10 mouse cellular contexts compared by ENCODE assay signal in genomic region chr19:7070775-7071174, GRCm38 (mm10). TPM values are rescaled to one million over a fixed set of nuclear protein-coding genes. Genes with fewer than 3 reads are reported as not detected.
DNase-seq lines count a peak whose midpoint lies in the region; ATAC-seq and TF ChIP-seq lines count a peak whose summit lies in the region.
"Had no signal": no experiment of that assay in that cellular context is flagged by ENCODE, and none has a peak within 500 bp of the region (broad histone marks: within the 10 kb centered on the region; RNA-seq: fewer than 3 reads in every experiment).

No protein-coding gene starts in this region.

- peak overlapping the region; percentile 16 for H3K9ac ChIP-seq in lung, embryonic 16.5 days (ENCODE audit: low read length)
- H3K9ac ChIP-seq in limb, embryonic 14.5 days (ENCODE audit: low read depth, low read length, severe bottlenecking), result no peak overlapping the region
- peak overlapping the region; percentile 61; the same call in 1 of the 2 replicates for H3K9ac ChIP-seq in stomach, embryonic 16.5 days (ENCODE audit: low read length)

- H3K27me3 ChIP-seq in heart, embryonic 10.5 days (ENCODE audit: insufficient read depth, poor library complexity, severe bottlenecking), result peaks cover 76% of the 10 kb centered on the region
- H3K27me3 ChIP-seq in lung, embryonic 16.5 days (ENCODE audit: control insufficient read depth, insufficient read depth, low read depth, low read length), result no peaks in the 10 kb centered on the region; the same call in 1 of the 2 replicates
- no peaks in the 10 kb centered on the region for H3K27me3 ChIP-seq in limb, embryonic 14.5 days (ENCODE audit: control insufficient read depth, insufficient read depth, low read length)
- H3K27me3 ChIP-seq in stomach, embryonic 16.5 days (ENCODE audit: control insufficient read depth, insufficient read depth, low read length), result 0 out of 2 replicates have a peak, but pooled peaks cover 4% of the 10 kb centered on the region

- intact Hi-C loops in heart, postnatal 36 days (cut with DNase I), result no loop called here

- ATAC-seq in lung, embryonic 16.5 days (ENCODE audit: low read depth), result no peak
- no peak for ATAC-seq in limb, embryonic 14.5 days (ENCODE audit: low FRiP score, low read depth)
- no peak for ATAC-seq in stomach, embryonic 16.5 days (ENCODE audit: insufficient read depth, low FRiP score)
- ATAC-seq in megakaryocyte-erythroid progenitor cell, adult 5-6 weeks (replicated peaks; ENCODE audit: low FRiP score, low TSS enrichment, poor library complexity, severe bottlenecking), result no peak

- no peak for DNase-seq in heart, embryonic 10.5 days (ENCODE audit: low spot score)
- DNase-seq in heart, postnatal 36 days, result no peak
- no peak for DNase-seq in lung, postnatal 36 days
- no peak for DNase-seq in limb, embryonic 14.5 days (ENCODE audit: low spot score)
- no peak for DNase-seq in layer of hippocampus, postnatal 14 days (ENCODE audit: low spot score in 2 of 2)
- DNase-seq: cerebellum, adult 11-12 months had no signal

- peaks cover 73% of the 10 kb centered on the region for H3K4me1 ChIP-seq in heart, embryonic 10.5 days
- peaks cover 30% of the 10 kb centered on the region for H3K4me1 ChIP-seq in lung, embryonic 16.5 days (replicated peaks; ENCODE audit: control insufficient read depth, insufficient read depth, low read length)
- peaks cover 49% of the 10 kb centered on the region for H3K4me1 ChIP-seq in limb, embryonic 14.5 days (ENCODE audit: control insufficient read depth, insufficient read depth, low read length)
- peaks cover 32% of the 10 kb centered on the region for H3K4me1 ChIP-seq in stomach, embryonic 16.5 days (ENCODE audit: control insufficient read depth, insufficient read depth, low read length)

- H3K4me3 ChIP-seq in heart, embryonic 10.5 days, result peak overlapping the region; percentile 48; the same call in 1 of the 2 replicates
- no peak overlapping the region for H3K4me3 ChIP-seq in lung, embryonic 16.5 days (ENCODE audit: low read length)
- 0 out of 2 replicates have a peak overlapping the region, but pooled peaks have one; percentile 10 for H3K4me3 ChIP-seq in limb, embryonic 14.5 days (replicated peaks; ENCODE audit: low read length)
- no peak overlapping the region for H3K4me3 ChIP-seq in stomach, embryonic 16.5 days (replicated peaks; ENCODE audit: low read length)

- 17% methylated on average over 4 of the region's 4 CpGs for WGBS in heart, embryonic 10.5 days
- WGBS in lung, embryonic 16.5 days, result 23% methylated on average over 4 of the region's 4 CpGs
- WGBS in limb, embryonic 14.5 days, result 9% methylated on average over 4 of the region's 4 CpGs
- WGBS in stomach, embryonic 16.5 days, result 28% methylated on average over 4 of the region's 4 CpGs

- H3K27ac ChIP-seq in heart, embryonic 10.5 days, result 0 out of 2 replicates have a peak overlapping the region, but pooled peaks have one; percentile 73
- H3K27ac ChIP-seq in lung, embryonic 16.5 days (ENCODE audit: low read length), result 0 out of 2 replicates have a peak overlapping the region, but pooled peaks have one; percentile 27
- no peak overlapping the region for H3K27ac ChIP-seq in limb, embryonic 14.5 days (replicated peaks; ENCODE audit: low read depth, low read length)
- H3K27ac ChIP-seq in stomach, embryonic 16.5 days (ENCODE audit: low read length), result peak overlapping the region; percentile 46; the same call in 1 of the 2 replicates
- H3K27ac ChIP-seq: macrophage had no signal

- no peaks in the 10 kb centered on the region for H3K9me3 ChIP-seq in heart, embryonic 10.5 days
- H3K9me3 ChIP-seq in lung, embryonic 16.5 days (ENCODE audit: control insufficient read depth, low read length), result no peaks in the 10 kb centered on the region
- no peaks in the 10 kb centered on the region for H3K9me3 ChIP-seq in limb, embryonic 14.5 days (ENCODE audit: control insufficient read depth, low read length)
- H3K9me3 ChIP-seq in stomach, embryonic 16.5 days (replicated peaks; ENCODE audit: control insufficient read depth, low read length), result no peaks in the 10 kb centered on the region

- no peak for TF ChIP-seq POLR2A in limb, embryonic 14.5 days (IDR thresholded peaks at IDR 0.05; ENCODE audit: borderline replicate concordance, extremely low read depth, insufficient read depth, insufficient read length)

- no peaks in the 10 kb centered on the region for H3K36me3 ChIP-seq in heart, embryonic 10.5 days
- H3K36me3 ChIP-seq in lung, embryonic 16.5 days (ENCODE audit: control insufficient read depth, insufficient read depth, low read length), result no peaks in the 10 kb centered on the region
- H3K36me3 ChIP-seq in limb, embryonic 14.5 days (ENCODE audit: control insufficient read depth, insufficient read depth, low read length), result no peaks in the 10 kb centered on the region
- no peaks in the 10 kb centered on the region for H3K36me3 ChIP-seq in stomach, embryonic 16.5 days (ENCODE audit: control insufficient read depth, insufficient read depth, low read length)

- H3K4me2 ChIP-seq in lung, embryonic 16.5 days (ENCODE audit: low read depth, low read length), result peak overlapping the region; percentile 47; the same call in 1 of the 2 replicates
- peak overlapping the region; percentile 37; the same call in 1 of the 2 replicates for H3K4me2 ChIP-seq in limb, embryonic 14.5 days (replicated peaks; ENCODE audit: low read depth, low read length, severe bottlenecking)
- peak overlapping the region; percentile 46 for H3K4me2 ChIP-seq in stomach, embryonic 16.5 days (ENCODE audit: low read depth, low read length)

RNA-seq across cellular contexts. Expression of gene Macrod1, which starts 14.2 kb away (rescaled TPM):
- polyA plus RNA-seq in heart, embryonic 10.5 days (2016; fragmentation: Nextera tagmentation; extraction: Ambion mirVana), result 8.0 and 12.4 TPM in 2 replicates
- total RNA-seq in heart, postnatal 36 days (2021), result 100 to 1,000 TPM; 272 to 280 TPM
- 15.3 and 17.6 TPM in 2 replicates for polyA plus RNA-seq in lung, embryonic 16.5 days (2015; fragmentation: Nextera tagmentation; extraction: Ambion mirVana)
- 24.6 and 27.4 TPM in 2 replicates for polyA plus RNA-seq in limb, embryonic 14.5 days (2012; rRNA removed)
- 16.6 and 19.7 TPM in 2 replicates for polyA plus RNA-seq in limb, embryonic 14.5 days (2014; fragmentation: Nextera tagmentation; extraction: Ambion mirVana)
- polyA plus RNA-seq in stomach, embryonic 16.5 days (2015; fragmentation: Nextera tagmentation; extraction: Ambion mirVana), result 10.0 and 14.0 TPM in 2 replicates
- total RNA-seq in layer of hippocampus, postnatal 14 days (2021), result 10 to 100 TPM; 10.3 to 11.6 TPM
- 19.1 and 25.9 TPM in 2 replicates for total RNA-seq in megakaryocyte-erythroid progenitor cell, adult 5-6 weeks (2014; fragmentation: Nextera tagmentation)
- total RNA-seq in megakaryocyte-erythroid progenitor cell, adult 5-6 weeks (2017), result 6.1 and 10.3 TPM in 2 replicates

RNA-seq across cellular contexts. Expression of gene Stip1, which starts 31.0 kb away (rescaled TPM):
- 320 and 388 TPM in 2 replicates for polyA plus RNA-seq in heart, embryonic 10.5 days (2016; fragmentation: Nextera tagmentation; extraction: Ambion mirVana)
- 100 to 1,000 TPM in 1 of 2 experiments, 10 to 100 TPM in 1; 98.7 to 126 TPM for total RNA-seq in heart, postnatal 36 days (2021)
- polyA plus RNA-seq in lung, embryonic 16.5 days (2015; fragmentation: Nextera tagmentation; extraction: Ambion mirVana), result 220 and 243 TPM in 2 replicates
- 124 and 170 TPM in 2 replicates for polyA plus RNA-seq in limb, embryonic 14.5 days (2012; rRNA removed)
- 200 and 205 TPM in 2 replicates for polyA plus RNA-seq in limb, embryonic 14.5 days (2014; fragmentation: Nextera tagmentation; extraction: Ambion mirVana)
- 198 and 202 TPM in 2 replicates for polyA plus RNA-seq in stomach, embryonic 16.5 days (2015; fragmentation: Nextera tagmentation; extraction: Ambion mirVana)
- total RNA-seq in layer of hippocampus, postnatal 14 days (2021), result 100 to 1,000 TPM; 136 to 159 TPM
- total RNA-seq in megakaryocyte-erythroid progenitor cell, adult 5-6 weeks (2014; fragmentation: Nextera tagmentation), result 183 and 212 TPM in 2 replicates
- total RNA-seq in megakaryocyte-erythroid progenitor cell, adult 5-6 weeks (2017), result 309 and 310 TPM in 2 replicates

RNA-seq across cellular contexts. Expression of gene Flrt1, which starts 34.8 kb away (rescaled TPM):
- 0.53 and 1.0 TPM in 2 replicates for polyA plus RNA-seq in heart, embryonic 10.5 days (2016; fragmentation: Nextera tagmentation; extraction: Ambion mirVana)
- total RNA-seq in heart, postnatal 36 days (2021), result under 1 TPM; 0.84 to 1.00 TPM
- 0.99 and 1.1 TPM in 2 replicates for polyA plus RNA-seq in lung, embryonic 16.5 days (2015; fragmentation: Nextera tagmentation; extraction: Ambion mirVana)
- 2.2 and 3.2 TPM in 2 replicates for polyA plus RNA-seq in limb, embryonic 14.5 days (2012; rRNA removed)
- polyA plus RNA-seq in limb, embryonic 14.5 days (2014; fragmentation: Nextera tagmentation; extraction: Ambion mirVana), result 8.5 and 9.6 TPM in 2 replicates
- 3.4 and 3.6 TPM in 2 replicates for polyA plus RNA-seq in stomach, embryonic 16.5 days (2015; fragmentation: Nextera tagmentation; extraction: Ambion mirVana)
- 10 to 100 TPM; 21.8 to 22.6 TPM for total RNA-seq in layer of hippocampus, postnatal 14 days (2021)
- not detected in 2 replicates for total RNA-seq in megakaryocyte-erythroid progenitor cell, adult 5-6 weeks (2014; fragmentation: Nextera tagmentation)
- total RNA-seq in megakaryocyte-erythroid progenitor cell, adult 5-6 weeks (2017), result not detected in 2 replicates
- polyA plus RNA-seq: macrophage had no signal

RNA-seq across cellular contexts. Expression of gene Fermt3, which starts 51.5 kb away (rescaled TPM):
- 10.6 and 22.7 TPM in 2 replicates for polyA plus RNA-seq in heart, embryonic 10.5 days (2016; fragmentation: Nextera tagmentation; extraction: Ambion mirVana)
- 1 to 10 TPM; 4.2 to 5.9 TPM for total RNA-seq in heart, postnatal 36 days (2021)
- polyA plus RNA-seq in lung, embryonic 16.5 days (2015; fragmentation: Nextera tagmentation; extraction: Ambion mirVana), result 11.1 and 15.6 TPM in 2 replicates
- 10.1 and 13.1 TPM in 2 replicates for polyA plus RNA-seq in limb, embryonic 14.5 days (2012; rRNA removed)
- polyA plus RNA-seq in limb, embryonic 14.5 days (2014; fragmentation: Nextera tagmentation; extraction: Ambion mirVana), result 10.2 and 10.8 TPM in 2 replicates
- 17.3 and 18.4 TPM in 2 replicates for polyA plus RNA-seq in stomach, embryonic 16.5 days (2015; fragmentation: Nextera tagmentation; extraction: Ambion mirVana)
- 1 to 10 TPM; 3.6 to 5.4 TPM for total RNA-seq in layer of hippocampus, postnatal 14 days (2021)
- total RNA-seq in megakaryocyte-erythroid progenitor cell, adult 5-6 weeks (2014; fragmentation: Nextera tagmentation), result 151 and 153 TPM in 2 replicates
- total RNA-seq in megakaryocyte-erythroid progenitor cell, adult 5-6 weeks (2017), result 220 and 247 TPM in 2 replicates

Comparison
In these comparisons a context has a peak if more than half of its experiments do, and no peak if none do; other contexts are left out.
1. H3K4me3 ChIP-seq: peak in heart, embryonic 10.5 days (single experiment) and limb, embryonic 14.5 days (single experiment); none in lung, embryonic 16.5 days (single experiment) and stomach, embryonic 16.5 days (single experiment).
2. Peak in every context shown above with its lines, with median percentiles within 50 percentile points of each other: H3K4me2 ChIP-seq.